Mouse (Mus musculus) brain, embryonic 14.5 days (tissue): ENCODE measurements around the gene Spata13. TPM values are rescaled to one million over a fixed set of nuclear protein-coding genes. Genes with fewer than 3 reads are reported as not detected.
A peak's percentile ranks its signal among the peaks of the same experiment; 100 is the strongest.

Experiments
- DNase-seq: peaks from one replicate; pipeline ENCODE4 v3.0.0-alpha.2; 2011; ENCODE audit warnings: low read depth
- CTCF ChIP-seq: fragments of 200-500 bp; IDR thresholded peaks from 2 replicates; pipeline ENCODE4 v1.5.1; 2012; ENCODE audit warnings: inconsistent platforms, mild to moderate bottlenecking, moderate library complexity, borderline replicate concordance; ENCODE audit not compliant: insufficient read depth, insufficient read length; ENCODE audit errors: extremely low read depth
- POLR2A ChIP-seq: fragments of 200-500 bp; IDR thresholded peaks from 2 replicates; pipeline ENCODE4 v1.6.1; 2012; ENCODE audit warnings: mild to moderate bottlenecking, inconsistent platforms, borderline replicate concordance; ENCODE audit not compliant: poor library complexity, insufficient read depth, insufficient read length, severe bottlenecking; ENCODE audit errors: extremely low read depth
- polyA plus RNA-seq: library from polyadenylated mRNA; depleted of rRNA; stranded (reverse); fragments of >200 nt; gene quantifications from 2 replicates; pipeline ENCODE4 v1.2.3, GENCODE M21; 2012

The Spata13 gene
- polyA plus RNA-seq, 1 experiment: 22.1 TPM

DNA sequence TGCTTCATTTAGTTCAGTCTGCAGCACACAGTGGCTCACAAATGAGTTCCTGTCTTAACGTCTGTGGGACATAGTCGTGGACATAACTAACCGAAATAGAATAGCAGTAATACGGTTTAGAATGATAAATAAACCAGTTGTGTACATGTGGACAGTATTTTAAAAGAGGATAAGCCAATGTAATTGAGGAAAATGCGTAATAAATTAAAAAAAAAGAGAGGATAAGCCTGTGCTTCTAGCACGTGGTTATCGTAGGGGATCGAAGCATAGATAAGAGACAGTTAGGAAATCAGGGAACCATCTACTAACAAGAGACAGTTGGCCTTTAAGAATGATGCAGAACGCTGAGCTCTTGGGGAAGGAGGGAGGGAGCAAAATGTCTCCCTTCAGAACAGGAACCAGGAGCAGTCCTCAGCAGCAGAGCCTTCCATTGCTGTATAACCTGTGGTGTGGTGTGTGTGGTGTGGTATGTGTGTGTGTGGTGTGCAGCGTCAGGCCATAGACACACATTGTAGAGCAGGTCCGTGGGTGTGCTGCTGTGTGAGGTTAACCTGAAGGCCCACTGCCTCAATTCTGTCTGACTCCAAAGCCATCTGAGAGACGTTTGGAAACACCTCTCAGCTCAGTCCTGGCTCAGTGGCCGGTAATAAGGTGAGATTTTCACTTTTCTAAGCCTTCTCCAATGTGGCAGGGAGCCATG lies 102.2 kb downstream of the Spata13 start:
- DNase-seq: no peak
- TF ChIP-seq POLR2A (no peak), CTCF (no peak)

DNA sequence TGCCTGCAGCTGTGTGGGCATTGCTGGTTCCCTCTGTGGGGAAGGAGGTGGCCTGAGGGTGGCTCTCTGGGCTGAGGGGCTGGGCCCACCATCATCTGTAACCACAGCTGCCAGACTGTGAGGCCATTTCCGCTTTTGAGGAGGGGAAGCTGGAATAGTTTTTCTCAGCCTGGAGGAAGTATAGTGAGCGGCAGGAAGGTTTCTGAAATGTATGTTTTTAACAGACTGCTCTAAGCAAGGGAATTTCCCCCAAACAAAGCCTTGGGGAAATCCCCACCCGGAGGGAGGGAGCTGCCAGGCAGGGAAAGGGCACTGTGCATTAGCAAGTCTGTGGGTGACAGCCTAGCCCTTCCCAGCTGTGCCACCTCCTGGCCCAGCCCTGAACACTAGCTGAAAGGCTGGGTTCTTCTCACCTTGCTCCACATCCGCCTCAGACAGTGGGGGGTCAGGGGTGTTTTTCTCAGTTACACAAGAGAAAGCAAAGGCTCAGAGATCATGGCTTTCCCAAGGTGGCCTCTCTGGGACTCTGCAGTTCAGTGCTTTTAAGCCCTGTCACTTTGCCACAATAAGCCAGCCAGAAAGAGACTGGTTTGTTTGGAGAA lies 102.9 kb downstream of the Spata13 start:
- DNase-seq: peak; percentile 59
- TF ChIP-seq POLR2A (no peak), CTCF (no peak)

DNA sequence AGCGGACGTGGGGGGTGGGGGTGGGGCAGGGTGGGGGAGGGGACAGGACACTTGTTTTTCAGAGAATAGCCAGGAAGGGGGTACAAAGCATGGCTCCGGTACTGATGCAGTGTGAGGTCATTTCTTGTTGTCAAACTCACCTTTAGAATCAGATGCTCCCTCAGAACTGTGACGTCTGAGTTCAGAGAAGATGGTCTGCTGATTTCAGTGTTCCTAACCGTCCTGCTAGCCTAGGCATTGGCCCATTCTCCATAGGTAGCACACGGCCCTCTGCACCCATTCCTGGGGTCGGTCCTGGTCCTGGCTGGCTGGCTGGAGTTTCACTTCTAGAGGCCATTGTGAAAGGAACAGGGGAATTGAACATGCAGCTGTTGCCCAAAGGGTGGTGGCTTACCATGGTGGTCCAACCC lies 103.4 kb downstream of the Spata13 start:
- DNase-seq: no peak
- TF ChIP-seq CTCF (no peak), POLR2A (no peak)

DNA sequence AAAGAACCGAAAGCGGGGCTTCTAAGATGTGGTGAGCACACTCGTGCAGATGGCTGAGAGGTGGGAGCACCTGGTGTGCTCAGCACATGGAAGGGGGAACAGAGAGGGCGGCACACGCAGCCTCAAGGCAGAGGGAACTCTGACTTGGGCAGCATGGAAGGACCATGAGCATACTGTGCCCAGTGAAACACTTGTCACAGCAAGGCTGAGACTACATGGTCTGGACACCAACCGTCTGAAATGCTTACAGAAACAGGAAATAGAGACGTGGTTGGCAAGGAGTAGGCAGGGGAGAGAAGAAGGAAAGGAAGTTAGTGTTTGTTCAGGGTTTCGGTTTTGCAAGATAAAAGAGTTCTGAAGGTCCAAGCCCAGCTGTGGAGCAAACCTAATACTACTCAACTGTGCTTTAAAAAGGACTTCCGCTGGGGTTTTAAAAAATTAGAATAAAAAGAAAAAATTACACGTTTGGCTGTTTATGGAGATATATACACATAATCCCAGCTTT lies 104.7 kb downstream of the Spata13 start:
- DNase-seq: no peak
- TF ChIP-seq CTCF (no peak), POLR2A (no peak)

DNA sequence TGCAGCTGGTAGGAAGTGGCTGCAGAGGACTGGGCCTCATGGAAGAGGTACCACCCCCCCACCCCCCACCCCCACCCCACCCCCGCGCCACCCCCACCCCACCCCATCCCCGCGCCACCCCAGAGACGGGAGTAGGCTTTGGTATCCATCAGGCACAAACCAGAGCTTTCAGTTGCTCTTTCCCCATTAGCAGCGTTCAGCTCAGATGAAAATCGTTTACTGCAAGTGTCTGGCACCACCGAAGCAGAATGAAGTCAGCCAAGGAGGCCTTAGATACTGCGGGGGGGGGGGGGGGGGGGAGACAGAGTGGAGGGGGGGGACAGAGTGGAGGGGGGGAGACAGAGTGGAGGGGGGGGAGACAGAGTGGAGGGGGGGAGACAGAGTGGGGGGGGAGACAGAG lies 105.4 kb downstream of the Spata13 start:
- TF ChIP-seq CTCF: no peak
- TF ChIP-seq POLR2A: no peak
- peak; percentile 84 for DNase-seq

DNA sequence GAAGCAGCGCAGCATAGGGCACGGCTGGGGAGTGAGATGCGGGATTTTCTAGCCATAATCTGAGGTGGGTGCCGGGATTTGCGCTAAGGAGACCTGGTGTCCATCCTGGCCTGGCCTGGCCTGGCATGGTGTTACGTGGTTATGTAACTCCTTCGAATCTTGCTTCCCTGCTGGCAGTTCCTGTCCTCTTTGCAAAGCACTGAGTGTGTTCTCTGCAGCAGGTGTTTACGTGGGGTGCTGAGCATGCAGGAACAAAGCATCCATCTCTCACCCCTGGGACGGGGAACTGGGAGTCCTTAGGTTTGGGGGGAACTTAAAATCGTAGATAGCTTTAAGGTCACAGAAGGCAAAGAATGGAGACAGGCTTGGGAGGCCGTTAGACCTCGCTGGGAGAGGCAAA lies 105.8 kb downstream of the Spata13 start:
- peak; percentile 38 for DNase-seq
- no peak for TF ChIP-seq CTCF
- TF ChIP-seq POLR2A: no peak

DNA sequence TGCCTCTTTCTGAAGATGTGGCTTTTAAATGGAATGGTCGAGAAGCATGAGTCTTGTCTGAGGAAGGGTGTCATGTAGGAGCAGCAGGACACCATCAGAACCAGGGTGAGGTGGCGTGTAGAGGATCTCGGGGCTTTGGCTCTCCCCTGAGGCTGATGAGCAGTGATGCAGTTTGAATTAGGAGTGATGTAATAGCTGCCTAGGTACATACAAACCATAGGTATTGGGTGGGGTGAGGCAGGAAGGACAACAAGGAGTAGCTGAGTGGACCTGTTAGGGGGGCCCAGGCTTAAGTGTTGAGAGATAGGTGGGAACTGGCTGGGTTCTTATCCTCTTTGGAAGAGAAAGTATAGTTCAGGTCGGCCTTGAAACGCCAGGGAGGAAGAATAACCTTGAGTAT lies 106.7 kb downstream of the Spata13 start:
- DNase-seq: no peak
- TF ChIP-seq POLR2A (no peak), CTCF (no peak)

DNA sequence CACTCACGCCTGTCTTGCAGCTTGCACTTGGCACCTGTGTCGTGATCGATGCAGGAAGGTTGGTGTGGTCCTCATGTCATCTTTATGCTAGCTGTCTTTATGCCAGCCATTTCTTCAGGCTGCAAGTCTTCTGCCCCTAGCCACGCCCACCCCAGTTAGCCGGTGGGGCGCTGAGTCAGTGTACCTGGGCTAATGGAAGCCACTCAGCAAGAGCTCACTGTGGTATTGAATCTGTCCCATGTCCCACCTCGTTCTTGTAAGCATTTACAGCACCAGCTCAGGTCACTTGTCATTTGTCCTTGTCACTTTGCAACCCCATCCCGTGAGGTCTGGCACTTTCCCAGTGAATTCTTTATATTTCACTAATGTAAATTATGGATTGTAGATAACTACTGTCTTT lies 107.2 kb downstream of the Spata13 start:
- peak; percentile 40 for DNase-seq
- no peak for TF ChIP-seq POLR2A
- TF ChIP-seq CTCF: no peak

DNA sequence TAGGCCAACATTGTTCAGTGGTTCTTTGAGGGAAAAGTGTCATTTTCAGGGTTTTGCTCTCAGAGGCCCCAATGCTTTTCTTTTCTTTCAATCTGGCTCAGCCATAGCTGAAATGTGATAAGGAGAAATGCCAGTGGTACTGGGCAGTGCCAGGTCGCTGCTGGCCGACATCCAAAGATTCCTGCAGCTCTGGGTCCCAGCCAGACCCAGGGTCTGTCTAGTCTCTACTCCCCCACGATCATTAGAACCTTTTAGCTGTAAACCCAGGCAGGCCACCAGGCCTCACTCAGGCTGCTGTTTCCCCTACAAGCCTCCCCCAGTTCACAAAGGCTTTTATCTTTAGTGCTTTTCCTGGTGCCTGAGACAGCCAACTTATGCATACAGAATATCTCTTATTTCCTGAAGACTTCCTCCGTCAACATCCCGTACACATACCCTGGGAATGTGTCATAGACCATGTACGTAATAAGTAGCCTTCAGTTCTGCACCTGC lies 107.7 kb downstream of the Spata13 start:
- no peak for TF ChIP-seq POLR2A
- no peak for TF ChIP-seq CTCF
- DNase-seq: peak; percentile 89

DNA sequence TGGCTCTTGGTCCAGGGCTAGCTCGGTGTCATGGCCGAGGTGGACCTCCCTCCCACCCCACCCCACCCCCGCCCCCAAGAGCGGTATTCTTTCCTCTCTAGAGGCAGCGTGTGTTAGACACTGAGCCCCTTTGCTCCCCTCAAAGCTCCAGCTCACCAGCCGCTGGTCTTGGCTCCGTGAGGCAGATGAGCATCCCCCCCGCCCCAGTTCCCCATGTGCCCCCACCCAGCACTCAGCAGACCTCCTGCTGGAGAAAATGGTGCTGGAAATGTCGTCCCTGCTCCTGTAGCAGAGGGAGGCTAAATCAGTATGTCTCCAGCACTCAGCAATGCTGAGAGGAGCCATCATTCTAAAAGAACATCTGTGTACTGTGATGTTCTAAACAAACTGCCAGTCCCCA lies 109.9 kb downstream of the Spata13 start:
- TF ChIP-seq CTCF: no peak
- no peak for DNase-seq

DNA sequence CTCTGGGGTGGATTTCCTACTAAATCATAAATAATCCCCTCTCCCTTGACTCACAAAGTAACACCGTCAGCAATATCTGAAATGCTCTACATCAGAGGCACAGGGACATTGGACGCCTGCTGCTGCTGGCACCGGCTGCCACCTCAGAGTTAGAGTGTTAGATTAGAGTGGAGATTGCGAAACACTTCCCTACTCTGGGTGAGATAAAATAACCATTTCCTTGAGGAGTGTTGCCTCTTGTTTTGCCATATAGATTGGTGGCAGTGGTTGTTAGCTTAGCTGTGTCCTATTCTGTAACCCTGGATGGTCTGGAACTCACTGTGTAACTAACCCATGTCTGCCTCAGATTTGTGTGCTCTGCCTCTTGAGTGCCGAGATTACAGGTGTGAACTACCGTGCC lies 111.4 kb downstream of the Spata13 start:
- TF ChIP-seq CTCF (no peak), POLR2A (no peak)
- no peak for DNase-seq

DNA sequence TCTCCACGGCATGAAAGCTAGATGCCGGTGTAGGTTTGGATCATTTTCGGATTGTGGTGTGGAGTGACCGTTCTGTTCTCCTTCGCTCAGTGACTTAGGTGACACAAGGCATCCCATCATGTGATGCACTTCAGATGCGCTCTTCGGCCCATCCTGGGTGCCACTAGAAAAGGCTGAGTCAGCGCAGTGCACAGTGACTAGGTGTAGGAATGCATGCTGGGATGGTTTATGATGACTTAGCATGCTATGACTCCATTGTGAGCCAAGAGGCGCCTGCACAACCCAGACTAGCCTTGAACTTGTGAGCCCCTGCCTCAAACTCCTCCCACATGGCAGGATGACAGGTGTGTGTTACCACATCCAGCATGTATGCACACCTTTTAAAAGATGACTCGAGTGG lies 112.3 kb downstream of the Spata13 start:
- no peak for DNase-seq
- TF ChIP-seq POLR2A (no peak), CTCF (no peak)
